Mouse (Mus musculus) embryonic facial prominence, embryonic 11.5 days (tissue): Measurements from ENCODE around the gene Trp53bp1. TPM values are rescaled to one million over a fixed set of nuclear protein-coding genes. Genes with fewer than 3 reads are reported as not detected.

ENCODE experiments used
- ATAC-seq: fragments of 200-750 bp; cut with Nextera tagmentation; replicated peaks from 2 replicates; pipeline ENCODE4 v1.8.0; 2017; ENCODE audit warnings: low read depth; ENCODE audit not compliant: insufficient number of reproducible peaks, low FRiP score, low TSS enrichment
- DNase-seq: peaks from one replicate; pipeline ENCODE4 v3.0.0-alpha.2; 2015; ENCODE audit warnings: low spot score
- H3K27ac ChIP-seq: fragments of 300-500 bp; sonication (generic); replicated peaks from 2 replicates; pipeline ENCODE4 v1.5.1; 2014; ENCODE audit warnings: mild to moderate bottlenecking, low read depth, low read length, control low read depth
- H3K27me3 ChIP-seq: fragments of 300-500 bp; sonication (generic); 2 replicates; pipeline ENCODE4 v1.6.1; 2014; ENCODE audit warnings: mild to moderate bottlenecking, low read length, moderate library complexity, mixed read lengths; ENCODE audit not compliant: control insufficient read depth, insufficient read depth
- H3K36me3 ChIP-seq: fragments of 300-500 bp; sonication (generic); replicated peaks from 2 replicates; pipeline ENCODE4 v1.6.1; 2014; ENCODE audit warnings: low read depth, mild to moderate bottlenecking, low read length, moderate library complexity, mixed read lengths; ENCODE audit not compliant: control insufficient read depth, insufficient read depth
- H3K4me1 ChIP-seq: fragments of 300-500 bp; sonication (generic); 2 replicates; pipeline ENCODE4 v1.6.1; 2014; ENCODE audit warnings: low read length, mixed read lengths; ENCODE audit not compliant: control insufficient read depth, insufficient read depth
- H3K4me2 ChIP-seq: fragments of 300-500 bp; sonication (generic); 2 replicates; pipeline ENCODE4 v1.6.1; 2014; ENCODE audit warnings: low read depth, mild to moderate bottlenecking, control low read depth, low read length, moderate library complexity
- H3K4me3 ChIP-seq: fragments of 300-500 bp; sonication (generic); 2 replicates; pipeline ENCODE4 v1.5.1; 2014; ENCODE audit warnings: low read depth, low read length, control low read depth
- H3K9ac ChIP-seq: fragments of 300-500 bp; sonication (generic); replicated peaks from 2 replicates; pipeline ENCODE4 v1.6.1; 2014; ENCODE audit warnings: mild to moderate bottlenecking, control low read depth, low read length
- H3K9me3 ChIP-seq: fragments of 300-500 bp; sonication (generic); replicated peaks from 2 replicates; pipeline ENCODE4 v1.6.1; 2016; ENCODE audit warnings: mild to moderate bottlenecking, low read length, inconsistent platforms, mixed read lengths; ENCODE audit not compliant: control insufficient read depth
- WGBS: fragments of 180-500 bp; shearing (Covaris S2); extraction: QIAGEN DNeasy Blood & Tissue Kit; methylation state at CpG from one replicate; pipeline ENCODE4 v1.1.7; 2014; 5-methylcytosine and 5-hydroxymethylcytosine counted together
- polyA plus RNA-seq: library from polyadenylated mRNA; unstranded; fragments of >200 nt; fragmentation: Nextera tagmentation; extraction: Ambion mirVana; gene quantifications from 2 replicates; pipeline ENCODE4 v1.2.1, GENCODE M21; 2014

Gene Trp53bp1
- polyA plus RNA-seq, 1 experiment from 2014 or later: 88.7 TPM

DNA sequence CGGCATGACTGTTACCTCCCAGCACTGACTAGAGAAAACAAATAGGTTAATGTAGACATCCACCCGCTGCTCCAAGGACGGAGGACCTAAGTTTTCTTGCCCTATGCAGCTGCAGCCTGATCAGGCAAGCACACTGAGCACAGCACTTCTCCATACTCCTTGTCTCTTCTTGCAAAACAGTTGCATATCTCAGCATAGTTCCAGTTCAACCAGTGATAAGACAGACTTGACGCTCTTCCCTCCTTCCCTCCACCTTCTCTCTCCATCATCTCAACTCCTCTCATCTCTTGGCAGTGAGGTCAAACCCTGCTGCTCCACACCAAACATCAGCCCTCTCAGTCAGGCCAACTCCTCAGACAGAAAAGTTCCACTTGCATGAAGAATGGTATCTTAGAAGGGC lies 43.1 kb downstream of the Trp53bp1 start:
- Histone ChIP-seq H3K36me3 (peaks cover 16% of the 10 kb centered on the region), H3K4me3 (no peak overlapping the region)

DNA sequence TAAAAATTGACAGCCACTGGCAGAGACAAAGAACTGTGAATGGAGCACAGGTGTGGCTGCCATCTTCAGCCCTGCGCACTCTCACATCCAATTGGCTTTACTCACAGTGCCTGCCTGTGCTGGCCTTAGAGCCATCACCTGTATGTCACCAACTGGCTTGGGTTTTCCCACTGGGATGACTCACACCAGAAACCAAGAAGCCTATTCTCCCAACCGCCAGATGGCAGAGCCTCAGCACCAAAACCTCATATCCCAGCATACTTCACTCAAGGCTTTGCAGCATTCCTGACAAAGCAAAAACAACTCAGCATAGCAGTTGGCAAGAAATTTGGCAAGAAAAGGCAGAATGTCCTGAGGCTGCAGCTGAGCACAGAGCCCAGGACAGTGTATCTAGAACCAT lies 48.2 kb downstream of the Trp53bp1 start:
- peaks cover 18% of the 10 kb centered on the region for H3K36me3 ChIP-seq
- no peak overlapping the region for H3K27ac ChIP-seq
- 86% methylated on average over 2 of the region's 2 CpGs for WGBS
- ATAC-seq (no peak), DNase-seq (no peak)
- H3K9me3 ChIP-seq: no peaks in the 10 kb centered on the region
- H3K4me3 ChIP-seq: no peak overlapping the region
- H3K4me1 ChIP-seq: no peaks in the 10 kb centered on the region
- no peaks in the 10 kb centered on the region for H3K27me3 ChIP-seq
- no peak overlapping the region for H3K9ac ChIP-seq
- H3K4me2 ChIP-seq: no peak overlapping the region

More for the DNA sequence above, 43.1 kb downstream of the Trp53bp1 start:
- H3K4me1 ChIP-seq: no peaks in the 10 kb centered on the region
- ATAC-seq (no peak), DNase-seq (no peak)
- H3K4me2 ChIP-seq: no peak overlapping the region
- 81% methylated on average over 4 of the region's 4 CpGs for WGBS
- H3K9me3 ChIP-seq: no peaks in the 10 kb centered on the region
- no peaks in the 10 kb centered on the region for H3K27me3 ChIP-seq
- H3K27ac ChIP-seq: no peak overlapping the region
- H3K9ac ChIP-seq: no peak overlapping the region

DNA sequence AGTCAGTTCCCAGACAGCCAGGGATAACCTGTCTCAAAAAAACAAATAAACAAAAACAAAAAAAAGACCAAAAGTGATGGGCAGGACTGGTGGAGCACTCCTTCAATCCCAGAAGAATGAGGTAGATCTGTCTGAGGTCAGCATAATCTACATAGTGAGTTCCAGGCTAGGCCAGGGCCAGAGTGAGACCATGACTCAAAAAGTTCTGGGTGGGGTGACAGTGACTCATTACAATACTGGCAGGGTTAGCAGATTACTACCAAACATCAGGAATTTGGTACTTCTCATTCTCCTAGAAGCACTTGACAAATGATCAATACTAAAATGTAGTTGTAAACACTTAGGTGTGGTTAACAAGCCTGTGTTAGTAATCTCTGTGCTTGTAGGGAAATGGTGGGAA lies 51.2 kb downstream of the Trp53bp1 start:
- Histone ChIP-seq H3K27me3 (no peaks in the 10 kb centered on the region), H3K9me3 (no peaks in the 10 kb centered on the region), H3K36me3 (peaks cover 11% of the 10 kb centered on the region), H3K27ac (no peak overlapping the region), H3K4me1 (no peaks in the 10 kb centered on the region), H3K4me3 (no peak overlapping the region), H3K9ac (no peak overlapping the region), H3K4me2 (no peak overlapping the region)
- ATAC-seq (no peak), DNase-seq (no peak)

GRCm38 (mm10) chr2:121219177-121219576 lies 52.0 kb downstream of the Trp53bp1 start:
- Histone ChIP-seq H3K27me3 (no peaks in the 10 kb centered on the region), H3K27ac (no peak overlapping the region), H3K36me3 (peaks cover 11% of the 10 kb centered on the region), H3K9me3 (no peaks in the 10 kb centered on the region), H3K4me1 (no peaks in the 10 kb centered on the region), H3K4me2 (no peak overlapping the region), H3K9ac (no peak overlapping the region), H3K4me3 (no peak overlapping the region)
- DNase-seq: no peak
- ATAC-seq: no peak

DNA sequence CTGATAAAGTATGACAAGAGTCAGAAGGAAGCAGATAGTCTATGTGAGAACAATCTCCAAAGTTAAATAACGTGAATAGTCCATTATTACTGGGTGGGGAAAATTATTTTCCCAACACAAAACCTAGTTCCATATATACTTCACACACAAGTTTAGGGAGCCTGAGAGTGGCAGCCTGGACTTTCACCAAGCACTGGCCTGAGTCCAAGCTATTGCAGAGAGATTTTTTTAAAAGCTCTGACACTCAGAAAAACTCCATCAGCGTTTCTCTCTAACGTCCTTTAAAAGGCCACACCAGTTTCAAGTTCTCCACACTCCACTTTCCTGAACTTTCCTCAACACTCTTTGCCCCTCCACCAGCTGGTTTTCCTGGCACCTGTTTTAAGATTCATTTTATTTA lies 56.7 kb downstream of the Trp53bp1 start:
- Histone ChIP-seq H3K9ac (no peak overlapping the region), H3K27me3 (no peaks in the 10 kb centered on the region), H3K4me2 (no peak overlapping the region), H3K4me3 (no peak overlapping the region), H3K27ac (no peak overlapping the region), H3K4me1 (no peaks in the 10 kb centered on the region), H3K36me3 (peaks cover 10% of the 10 kb centered on the region), H3K9me3 (no peaks in the 10 kb centered on the region)
- no peak for ATAC-seq
- WGBS: 90% methylated on average over 3 of the region's 3 CpGs
- no peak for DNase-seq

GRCm38 (mm10) chr2:121206541-121206940 lies 64.7 kb downstream of the Trp53bp1 start:
- WGBS: 90% methylated on average over 3 of the region's 3 CpGs

DNA sequence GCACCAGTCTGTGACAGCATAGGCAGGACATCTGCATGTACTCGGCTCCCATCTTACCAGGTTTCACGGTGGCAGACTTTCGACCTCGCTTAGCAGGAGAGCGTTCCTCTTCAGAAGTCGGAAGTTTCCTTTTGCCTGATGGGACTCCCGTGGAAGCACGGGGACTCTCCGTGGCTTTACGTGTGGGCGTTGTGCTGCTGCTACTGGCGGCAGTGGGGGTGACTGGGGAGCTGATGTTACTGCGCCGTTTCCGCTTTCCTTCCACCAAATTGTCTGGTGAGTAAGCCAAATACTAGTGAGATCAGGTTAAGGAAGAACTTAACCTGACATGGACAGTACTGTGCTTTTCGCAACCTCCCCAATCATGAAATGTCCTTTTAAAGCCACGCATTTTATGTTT lies 66.9 kb downstream of the Trp53bp1 start:
- 92% methylated on average over 17 of the region's 17 CpGs for whole genome bisulfite sequencing
- Histone ChIP-seq H3K4me1 (no peaks in the 10 kb centered on the region), H3K27me3 (no peaks in the 10 kb centered on the region), H3K27ac (no peak overlapping the region), H3K36me3 (no peaks in the 10 kb centered on the region; the same call in none of the 2 replicates), H3K9me3 (no peaks in the 10 kb centered on the region), H3K4me3 (no peak overlapping the region), H3K9ac (no peak overlapping the region), H3K4me2 (no peak overlapping the region)
- DNase-seq (no peak), ATAC-seq (no peak)

More at GRCm38 (mm10) chr2:121206541-121206940, 64.7 kb downstream of the Trp53bp1 start:
- H3K27ac ChIP-seq: no peak overlapping the region
- ATAC-seq: no peak
- no peak for DNase-seq
- H3K36me3 ChIP-seq: peaks cover 4% of the 10 kb centered on the region
- H3K4me2 ChIP-seq: no peak overlapping the region
- H3K9ac ChIP-seq: no peak overlapping the region
- no peaks in the 10 kb centered on the region for H3K4me1 ChIP-seq
- H3K9me3 ChIP-seq: no peaks in the 10 kb centered on the region
- no peaks in the 10 kb centered on the region for H3K27me3 ChIP-seq
- H3K4me3 ChIP-seq: no peak overlapping the region

DNA sequence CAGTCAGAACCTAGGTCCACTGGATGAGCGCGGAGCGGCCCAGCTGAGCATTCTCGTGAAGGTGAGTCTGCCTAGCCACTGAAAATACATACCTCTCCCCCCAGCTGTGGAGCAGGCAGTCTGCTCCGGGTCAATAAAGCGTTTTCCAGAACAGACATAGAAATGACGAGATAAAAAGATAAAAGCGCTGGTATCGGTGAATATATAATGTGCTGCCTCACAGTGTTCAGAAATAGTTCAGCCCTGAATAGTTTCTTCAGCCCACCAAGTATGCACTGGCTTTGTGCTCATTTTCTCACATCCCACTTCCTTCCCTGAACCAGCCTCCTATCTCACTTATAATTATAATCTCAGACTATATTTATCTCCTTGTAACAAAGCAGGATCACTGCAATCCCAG lies 75.7 kb downstream of the Trp53bp1 start:
- peaks cover 19% of the 10 kb centered on the region for H3K36me3 ChIP-seq

More for the DNA sequence above, 75.7 kb downstream of the Trp53bp1 start:
- H3K4me1 ChIP-seq: no peaks in the 10 kb centered on the region
- H3K4me3 ChIP-seq: no peak overlapping the region
- ATAC-seq (no peak), DNase-seq (no peak)
- 95% methylated on average over 9 of the region's 9 CpGs for WGBS
- no peaks in the 10 kb centered on the region for H3K27me3 ChIP-seq
- H3K9me3 ChIP-seq: no peaks in the 10 kb centered on the region
- H3K4me2 ChIP-seq: no peak overlapping the region
- H3K27ac ChIP-seq: no peak overlapping the region
- H3K9ac ChIP-seq: no peak overlapping the region
